Mouse (Mus musculus) stomach, embryonic 14.5 days (tissue): ENCODE data around the gene Hamp2. TPM values are rescaled to one million over a fixed set of nuclear protein-coding genes. Genes with fewer than 3 reads are reported as not detected.
"Not testable (repeated sequence)": the region's sequence is repeated elsewhere in the genome, so short reads cannot be mapped to it uniquely, and the experiment has no call there.

Source experiments
- ATAC-seq: fragments of 200-750 bp; cut with Nextera tagmentation; 2 replicates; pipeline ENCODE4 v1.8.0; 2017; ENCODE audit warnings: low read depth, moderate TSS enrichment; ENCODE audit not compliant: insufficient number of reproducible peaks, insufficient read depth, low FRiP score
- H3K27ac ChIP-seq: fragments of 300-500 bp; sonication (generic); 2 replicates; pipeline ENCODE4 v1.5.1; 2014; ENCODE audit warnings: mild to moderate bottlenecking, low read length, moderate library complexity, mixed read lengths
- H3K27me3 ChIP-seq: fragments of 300-500 bp; sonication (generic); 2 replicates; pipeline ENCODE4 v1.6.1; 2014; ENCODE audit warnings: low read length, control low read depth, mixed read lengths; ENCODE audit not compliant: control insufficient read depth, insufficient read depth
- H3K36me3 ChIP-seq: fragments of 300-500 bp; sonication (generic); 2 replicates; pipeline ENCODE4 v1.6.1; 2014; ENCODE audit warnings: mild to moderate bottlenecking, control low read depth, low read length, moderate library complexity, mixed read lengths; ENCODE audit not compliant: control insufficient read depth, insufficient read depth
- H3K4me1 ChIP-seq: fragments of 300-500 bp; sonication (generic); 2 replicates; pipeline ENCODE4 v1.6.1; 2014; ENCODE audit warnings: low read length, control low read depth, mixed read lengths; ENCODE audit not compliant: control insufficient read depth, insufficient read depth
- H3K4me2 ChIP-seq: fragments of 300-500 bp; sonication (generic); replicated peaks from 2 replicates; pipeline ENCODE4 v1.6.1; 2014; ENCODE audit warnings: low read depth, low read length, control low read depth
- H3K4me3 ChIP-seq: fragments of 300-500 bp; sonication (generic); 2 replicates; pipeline ENCODE4 v1.5.1; 2014; ENCODE audit warnings: low read depth, low read length, control low read depth
- H3K9ac ChIP-seq: fragments of 300-500 bp; sonication (generic); replicated peaks from 2 replicates; pipeline ENCODE4 v1.6.1; 2014; ENCODE audit warnings: low read depth, mild to moderate bottlenecking, control low read depth, low read length, moderate library complexity, mixed read lengths
- H3K9me3 ChIP-seq: fragments of 300-500 bp; sonication (generic); 2 replicates; pipeline ENCODE4 v1.6.1; 2016; ENCODE audit warnings: low read depth, low read length, control low read depth; ENCODE audit not compliant: control insufficient read depth
- WGBS: fragments of 180-500 bp; shearing (Covaris S2); extraction: QIAGEN DNeasy Blood & Tissue Kit; methylation state at CpG from one replicate; pipeline ENCODE4 v1.1.7; 2014; 5-methylcytosine and 5-hydroxymethylcytosine counted together
- polyA plus RNA-seq: library from polyadenylated mRNA; unstranded; fragments of >200 nt; fragmentation: Nextera tagmentation; extraction: Ambion mirVana; gene quantifications from 2 replicates; pipeline ENCODE4 v1.2.1, GENCODE M21; 2014

Gene Hamp2
- polyA plus RNA-seq, 1 experiment from 2014 or later, result not detected

DNA sequence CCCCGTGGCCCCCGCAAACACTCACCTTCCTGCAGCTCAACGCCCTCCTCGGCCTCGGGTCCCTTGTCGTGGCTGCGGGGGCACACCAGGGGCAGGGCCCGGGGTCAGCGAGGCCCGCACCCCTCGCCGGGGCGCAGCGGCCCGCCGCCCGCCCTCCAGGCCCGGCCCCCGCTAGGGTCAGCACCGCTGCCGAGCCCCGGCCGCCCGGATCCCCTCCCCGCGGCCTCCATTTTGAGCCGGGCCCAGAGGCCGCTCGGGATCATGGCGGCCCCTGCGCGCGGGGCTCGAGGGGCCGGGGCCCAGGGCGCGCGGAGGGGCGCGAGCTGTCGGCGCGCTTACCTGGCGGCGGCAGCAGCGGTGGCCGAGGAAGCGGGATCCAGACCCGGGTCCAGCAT is 31.9 kb upstream of the Hamp2 start:
- Histone ChIP-seq H3K36me3 (peaks cover 37% of the 10 kb centered on the region), H3K27ac (peak overlapping the region; percentile 98), H3K4me3 (peak overlapping the region; percentile 95), H3K4me2 (peak overlapping the region; percentile 83), H3K9ac (peak overlapping the region; percentile 99), H3K27me3 (no peaks in the 10 kb centered on the region), H3K4me1 (peaks cover 11% of the 10 kb centered on the region; the same call in 1 of the 2 replicates), H3K9me3 (no peaks in the 10 kb centered on the region)
- WGBS, result 0% methylated on average over 30 of the region's 49 CpGs
- ATAC-seq, result peak; percentile 15; the same call in 1 of the 2 replicates

DNA sequence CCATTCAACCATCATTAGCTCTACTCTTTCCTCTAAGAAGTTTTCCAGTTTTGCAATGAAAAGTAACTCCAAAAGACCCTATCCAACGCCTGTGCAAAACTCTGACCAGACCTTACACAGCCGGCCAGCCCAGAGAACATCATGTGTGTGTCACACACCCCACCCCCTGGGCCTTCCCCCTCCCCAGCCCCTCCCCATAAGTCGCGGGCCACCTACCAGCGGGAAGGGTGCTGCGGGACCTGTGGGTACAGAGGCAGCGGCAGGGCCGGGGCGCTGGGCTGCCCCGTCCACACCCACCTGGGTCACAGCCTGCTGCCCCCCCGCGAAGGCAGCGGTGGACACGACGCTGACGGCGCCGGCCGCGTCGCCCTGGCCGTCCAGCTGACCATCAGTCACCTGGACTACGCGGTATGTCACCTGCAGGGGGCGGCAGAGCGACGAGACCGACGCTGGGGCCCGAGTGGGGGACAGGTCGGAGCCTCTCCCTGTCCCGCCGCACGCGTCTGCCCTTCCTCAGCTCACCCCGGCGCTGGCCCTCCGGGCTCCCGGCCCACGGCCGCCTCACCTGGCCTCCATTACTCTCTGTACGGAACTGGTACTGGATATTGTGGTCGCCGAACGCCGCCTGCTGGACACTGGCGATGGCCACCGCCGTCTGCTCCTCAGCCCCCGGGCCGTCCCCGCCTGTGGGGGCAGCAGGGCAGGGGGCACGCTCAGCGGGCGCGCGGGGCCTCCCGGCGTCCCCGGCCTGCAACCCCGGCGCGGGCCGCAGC is 31.3 kb upstream of the Hamp2 start:
- Histone ChIP-seq H3K4me3 (peak overlapping the region; percentile 95), H3K4me2 (peak overlapping the region; percentile 83), H3K9ac (peak overlapping the region; percentile 99), H3K27me3 (no peaks in the 10 kb centered on the region), H3K4me1 (peaks cover 11% of the 10 kb centered on the region; the same call in 1 of the 2 replicates), H3K9me3 (no peaks in the 10 kb centered on the region), H3K27ac (peak overlapping the region; percentile 98), H3K36me3 (peaks cover 37% of the 10 kb centered on the region)
- ATAC-seq, result peak; percentile 77
- WGBS, result under 1% methylated on average over 54 of the region's 64 CpGs

DNA sequence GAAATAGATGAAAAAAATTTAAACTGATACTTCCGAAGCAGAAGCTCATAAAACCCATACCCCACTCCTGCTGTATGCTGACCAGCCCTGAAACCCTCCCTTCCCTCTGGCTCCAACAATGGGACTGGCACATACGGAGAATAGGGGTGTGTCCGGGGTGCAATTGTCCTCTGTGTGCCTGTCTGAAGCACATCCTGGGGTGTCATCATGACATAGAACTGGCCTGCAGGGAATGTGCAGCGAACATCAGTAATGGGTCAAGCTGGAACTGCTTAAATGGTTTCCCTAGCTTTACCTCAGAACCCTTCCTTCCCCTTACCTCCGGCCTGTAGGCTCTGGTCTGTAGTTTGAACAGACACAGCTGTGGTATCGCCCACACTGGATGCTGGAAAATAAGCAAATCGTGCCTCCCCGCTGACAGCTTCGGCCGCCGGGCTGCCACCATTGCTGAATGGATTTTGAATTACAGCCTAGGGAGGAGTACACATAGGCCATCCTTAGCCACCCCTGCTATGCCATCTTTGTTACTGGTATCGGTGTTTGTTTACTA is 30.6 kb upstream of the Hamp2 start:
- no peak overlapping the region for H3K27ac ChIP-seq
- peaks cover 11% of the 10 kb centered on the region; the same call in 1 of the 2 replicates for H3K4me1 ChIP-seq
- H3K36me3 ChIP-seq, result peaks cover 43% of the 10 kb centered on the region
- peak overlapping the region; percentile 95 for H3K4me3 ChIP-seq
- no peak for ATAC-seq
- H3K4me2 ChIP-seq, result peak overlapping the region; percentile 83
- no peaks in the 10 kb centered on the region for H3K9me3 ChIP-seq
- H3K27me3 ChIP-seq, result no peaks in the 10 kb centered on the region
- WGBS, result 80% methylated on average over 12 of the region's 12 CpGs
- no peak overlapping the region for H3K9ac ChIP-seq

DNA sequence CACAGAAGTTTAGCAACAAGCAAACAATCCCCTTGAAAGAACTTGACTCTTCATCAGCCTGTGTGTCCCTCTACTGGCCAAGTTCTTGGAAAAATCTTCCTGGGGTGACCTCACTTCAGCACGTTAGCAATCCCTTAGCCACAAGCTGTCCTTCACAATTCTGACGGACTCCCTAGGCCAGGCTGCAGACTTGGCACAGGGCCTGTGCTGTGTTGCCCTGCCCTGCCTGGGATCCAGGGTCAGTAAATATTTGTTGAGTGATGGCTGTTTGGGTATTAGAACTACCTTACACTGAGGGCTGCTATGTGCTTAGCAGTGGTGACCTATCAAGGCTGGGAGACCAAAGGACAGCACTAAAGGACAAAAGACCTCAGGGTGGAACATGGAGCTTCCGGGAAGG is 29.6 kb upstream of the Hamp2 start:
- H3K4me1 ChIP-seq, result peaks cover 11% of the 10 kb centered on the region; the same call in 1 of the 2 replicates
- H3K9me3 ChIP-seq, result no peaks in the 10 kb centered on the region
- ATAC-seq, result no peak
- H3K27me3 ChIP-seq, result no peaks in the 10 kb centered on the region
- no peak overlapping the region for H3K4me2 ChIP-seq
- no peak overlapping the region for H3K4me3 ChIP-seq
- H3K27ac ChIP-seq, result no peak overlapping the region
- WGBS, result 78% methylated on average over 3 of the region's 3 CpGs
- no peak overlapping the region for H3K9ac ChIP-seq
- peaks cover 46% of the 10 kb centered on the region for H3K36me3 ChIP-seq

DNA sequence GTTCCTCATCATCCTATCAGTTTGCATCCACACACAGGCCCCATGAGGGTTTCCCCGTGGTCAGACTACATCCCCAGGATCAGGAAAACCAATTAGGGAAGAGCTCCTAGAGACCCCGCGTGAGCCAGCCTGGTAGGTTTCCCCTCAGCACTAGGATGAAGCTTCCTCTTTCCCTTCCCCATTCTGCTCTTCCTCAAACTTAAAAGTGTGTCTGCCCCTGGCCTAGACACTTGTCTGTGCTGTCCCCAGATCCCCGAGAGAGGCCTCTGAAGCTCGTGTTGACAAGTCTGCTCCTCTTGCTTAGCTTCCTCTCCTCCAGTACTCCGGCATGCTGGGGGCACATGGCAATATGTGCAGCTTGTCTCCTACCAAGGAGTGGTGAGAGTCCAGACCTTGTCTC is 29.0 kb upstream of the Hamp2 start:
- H3K36me3 ChIP-seq, result peaks cover 43% of the 10 kb centered on the region
- no peak overlapping the region for H3K4me2 ChIP-seq
- no peak overlapping the region for H3K27ac ChIP-seq
- H3K27me3 ChIP-seq, result no peaks in the 10 kb centered on the region
- no peak overlapping the region for H3K4me3 ChIP-seq
- WGBS, result 93% methylated on average over 6 of the region's 6 CpGs
- no peaks in the 10 kb centered on the region for H3K9me3 ChIP-seq
- no peak overlapping the region for H3K9ac ChIP-seq
- H3K4me1 ChIP-seq, result peaks cover 11% of the 10 kb centered on the region; the same call in 1 of the 2 replicates
- ATAC-seq, result no peak

DNA sequence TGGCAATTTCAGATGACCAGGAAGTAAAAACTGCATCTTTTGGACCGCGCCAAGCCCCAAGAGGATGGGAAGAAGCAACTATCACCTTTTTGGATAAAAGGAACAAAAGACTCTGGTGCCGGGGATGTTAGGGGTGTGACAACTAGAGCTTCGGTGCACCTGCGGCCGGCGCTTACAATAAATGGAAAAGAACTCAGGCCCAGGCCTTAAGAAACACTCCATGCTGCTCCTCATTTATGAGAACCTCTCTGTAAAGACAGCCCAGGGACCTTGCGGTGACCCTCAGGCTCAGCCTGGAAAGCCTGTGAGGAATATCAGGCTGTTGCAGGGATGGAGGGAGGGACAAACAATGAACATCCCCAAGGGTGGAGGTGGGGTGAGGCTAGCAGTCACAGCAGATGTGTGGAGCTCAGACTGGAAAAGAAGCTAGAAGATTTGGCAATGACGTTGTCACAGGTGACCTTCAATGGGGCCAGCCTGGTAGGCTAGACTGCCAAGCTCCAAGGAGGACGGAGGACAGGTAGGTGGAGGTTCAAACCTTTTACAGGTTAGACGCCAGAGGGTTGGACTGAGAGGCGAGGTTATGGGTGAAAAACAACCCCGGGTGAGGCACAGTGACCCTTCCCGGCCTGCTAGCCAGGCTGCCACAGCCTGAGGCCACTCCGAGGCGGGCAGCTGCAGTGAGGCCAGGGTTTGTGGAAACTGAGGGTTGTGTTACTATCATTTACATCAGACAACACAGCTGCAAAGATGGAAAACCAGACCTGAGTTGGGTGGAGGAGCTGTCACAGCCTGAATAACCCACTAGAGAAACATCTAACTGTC is 28.2 kb upstream of the Hamp2 start:
- peaks cover 43% of the 10 kb centered on the region for H3K36me3 ChIP-seq
- H3K27me3 ChIP-seq, result no peaks in the 10 kb centered on the region
- no peak for ATAC-seq
- H3K4me1 ChIP-seq, result peaks cover 6% of the 10 kb centered on the region; the same call in 1 of the 2 replicates
- no peak overlapping the region for H3K27ac ChIP-seq
- no peak overlapping the region for H3K4me2 ChIP-seq
- no peaks in the 10 kb centered on the region for H3K9me3 ChIP-seq
- no peak overlapping the region for H3K9ac ChIP-seq
- WGBS, result 91% methylated on average over 16 of the region's 16 CpGs
- H3K4me3 ChIP-seq, result no peak overlapping the region

DNA sequence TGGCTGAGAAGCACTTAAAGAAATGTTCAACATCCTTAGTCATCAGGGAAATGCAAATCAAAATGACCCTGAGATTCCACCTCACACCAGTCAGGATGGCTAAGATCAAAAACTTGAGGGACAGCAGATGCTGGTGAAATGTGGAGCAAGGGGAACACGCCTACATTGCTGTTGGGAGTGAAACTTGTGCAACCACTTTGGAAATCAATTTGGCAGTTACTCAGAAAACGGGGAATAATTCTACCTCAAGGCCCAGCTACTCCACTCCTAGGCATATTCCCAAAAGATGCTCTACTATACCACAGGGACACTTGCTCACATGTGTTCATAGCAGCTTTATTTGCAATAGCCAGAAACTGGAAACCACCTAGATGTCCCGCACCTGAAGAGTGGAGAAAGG is 25.4 kb upstream of the Hamp2 start:
- not testable (repeated sequence) for H3K9me3 ChIP-seq
- peaks cover 43% of the 10 kb centered on the region for H3K36me3 ChIP-seq

DNA sequence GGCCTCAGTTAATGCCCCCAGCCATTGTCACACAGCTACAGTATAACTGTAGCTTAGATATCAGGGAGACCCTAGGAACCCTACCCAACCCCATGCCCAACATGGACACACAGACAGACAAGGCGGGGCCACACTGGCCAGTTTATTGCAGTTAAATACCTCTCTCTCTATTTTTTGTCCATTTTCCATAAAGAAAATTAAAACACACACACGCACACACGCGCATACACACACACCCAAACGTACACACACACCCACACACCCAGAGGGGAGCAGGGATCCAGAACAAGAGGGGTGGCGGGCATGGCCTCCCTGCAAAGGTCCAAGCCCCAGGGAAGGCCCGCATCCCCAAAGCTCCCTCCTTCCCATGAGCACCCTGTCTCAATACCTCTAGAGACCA is 21.4 kb upstream of the Hamp2 start:
- Histone ChIP-seq H3K9ac (no peak overlapping the region), H3K27ac (no peak overlapping the region), H3K9me3 (no peaks in the 10 kb centered on the region), H3K27me3 (no peaks in the 10 kb centered on the region), H3K4me1 (no peaks in the 10 kb centered on the region), H3K4me2 (no peak overlapping the region), H3K4me3 (no peak overlapping the region), H3K36me3 (peaks cover 17% of the 10 kb centered on the region; the same call in 1 of the 2 replicates)
- 91% methylated on average over 7 of the region's 7 CpGs for WGBS
- ATAC-seq, result no peak

More for the DNA sequence above, 25.4 kb upstream of the Hamp2 start:
- H3K4me1 ChIP-seq, H3K27me3 ChIP-seq, H3K9ac ChIP-seq, H3K27ac ChIP-seq, H3K4me3 ChIP-seq, H3K4me2 ChIP-seq, ATAC-seq: not testable (repeated sequence)
- WGBS, result 84% methylated on average over 3 of the region's 3 CpGs
